Mouse (Mus musculus) myocyte (in vitro differentiated cells): ENCODE measurements around the gene Kctd2. TPM values are rescaled to one million over a fixed set of nuclear protein-coding genes. Genes with fewer than 3 reads are reported as not detected.
"Not testable (repeated sequence)": the region's sequence is repeated elsewhere in the genome, so short reads cannot be mapped to it uniquely, and the experiment has no call there.

Experiments
- H3K27me3 ChIP-seq: one replicate; pipeline ENCODE4 v1.6.1; 2011; ENCODE audit not compliant: control insufficient read depth, insufficient read depth, insufficient read length
- H3K36me3 ChIP-seq: one replicate; pipeline ENCODE4 v1.6.1; 2011; ENCODE audit not compliant: control insufficient read depth, insufficient read depth
- H3K4me2 ChIP-seq: one replicate; pipeline ENCODE4 v1.6.1; 2011; ENCODE audit warnings: low read depth, control low read depth
- H3K4me3 ChIP-seq: one replicate; pipeline ENCODE4 v1.5.1; 2011; ENCODE audit warnings: mild to moderate bottlenecking, control low read depth, moderate library complexity
- H3K79me2 ChIP-seq: one replicate; pipeline ENCODE4 v1.6.1; 2011; ENCODE audit not compliant: control insufficient read depth, insufficient read depth
- H3ac ChIP-seq: one replicate; pipeline ENCODE4 v1.6.1; 2011; ENCODE audit not compliant: control insufficient read depth, insufficient read length
- CEBPB ChIP-seq: IDR thresholded peaks from 2 replicates; pipeline ENCODE4 v1.6.1; 2011; ENCODE audit warnings: mild to moderate bottlenecking, moderate library complexity; ENCODE audit not compliant: poor library complexity, insufficient read depth, severe bottlenecking
- E2F4 ChIP-seq: IDR thresholded peaks from one replicate; pipeline ENCODE4 v1.6.1; 2011; ENCODE audit warnings: mild to moderate bottlenecking, control low read depth, moderate library complexity; ENCODE audit not compliant: insufficient read depth
- MAX ChIP-seq: IDR thresholded peaks from one replicate; pipeline ENCODE4 v1.6.1; 2011; ENCODE audit warnings: low read depth, mild to moderate bottlenecking, control low read depth
- MYOD1 ChIP-seq, 3 experiments: IDR thresholded peaks; one replicate each; pipeline ENCODE4 v1.6.1; 2011; ENCODE audit warnings: control low read depth in 2 of 3, low read depth in 2 of 3, mild to moderate bottlenecking in 2 of 3, moderate library complexity in 1 of 3; ENCODE audit not compliant: insufficient read length in 2 of 3, control insufficient read depth in 1 of 3
- MYOG ChIP-seq, 3 experiments: IDR thresholded peaks; one replicate each; pipeline ENCODE4 v1.6.1; 2011; ENCODE audit warnings: control low read depth in 2 of 3, low read depth in 2 of 3, mild to moderate bottlenecking in 2 of 3; ENCODE audit not compliant: insufficient read length in 2 of 3, control insufficient read depth in 1 of 3, insufficient read depth in 1 of 3
- POLR2A ChIP-seq: IDR thresholded peaks from one replicate; pipeline ENCODE4 v1.6.1; 2011; ENCODE audit warnings: low read depth, mild to moderate bottlenecking, control low read depth, moderate library complexity; ENCODE audit not compliant: insufficient read length
- POLR2AphosphoS2 ChIP-seq: IDR thresholded peaks from one replicate; pipeline ENCODE4 v1.6.1; 2011; ENCODE audit warnings: low read depth, control low read depth; ENCODE audit not compliant: insufficient read length
- REST ChIP-seq: IDR thresholded peaks from one replicate; pipeline ENCODE4 v1.6.1; 2011; ENCODE audit warnings: mild to moderate bottlenecking, control low read depth, moderate library complexity; ENCODE audit not compliant: insufficient read depth, insufficient read length
- SRF ChIP-seq: IDR thresholded peaks from one replicate; pipeline ENCODE4 v1.6.1; 2011; ENCODE audit warnings: low read depth; ENCODE audit not compliant: control insufficient read depth, insufficient read length
- TCF12 ChIP-seq: IDR thresholded peaks from one replicate; pipeline ENCODE4 v1.6.1; 2011; ENCODE audit warnings: mild to moderate bottlenecking, control low read depth; ENCODE audit not compliant: poor library complexity, insufficient read depth, severe bottlenecking
- TCF3 ChIP-seq: IDR thresholded peaks from one replicate; pipeline ENCODE4 v1.6.1; 2011; ENCODE audit warnings: low read depth, control low read depth; ENCODE audit not compliant: insufficient read length
- USF1 ChIP-seq: IDR thresholded peaks from one replicate; pipeline ENCODE4 v1.6.1; 2011; ENCODE audit warnings: low read depth, mild to moderate bottlenecking, control low read depth, moderate library complexity
- polyA plus RNA-seq: library from polyadenylated mRNA; unstranded; fragments of >200 nt; fragmentation: generic; extraction: Trizol; gene quantifications from one replicate; pipeline ENCODE4 v1.2.1, GENCODE M21; 2012; ENCODE audit warnings: missing spikeins

The Kctd2 gene
- polyA plus RNA-seq, 1 experiment: 27.3 TPM

DNA sequence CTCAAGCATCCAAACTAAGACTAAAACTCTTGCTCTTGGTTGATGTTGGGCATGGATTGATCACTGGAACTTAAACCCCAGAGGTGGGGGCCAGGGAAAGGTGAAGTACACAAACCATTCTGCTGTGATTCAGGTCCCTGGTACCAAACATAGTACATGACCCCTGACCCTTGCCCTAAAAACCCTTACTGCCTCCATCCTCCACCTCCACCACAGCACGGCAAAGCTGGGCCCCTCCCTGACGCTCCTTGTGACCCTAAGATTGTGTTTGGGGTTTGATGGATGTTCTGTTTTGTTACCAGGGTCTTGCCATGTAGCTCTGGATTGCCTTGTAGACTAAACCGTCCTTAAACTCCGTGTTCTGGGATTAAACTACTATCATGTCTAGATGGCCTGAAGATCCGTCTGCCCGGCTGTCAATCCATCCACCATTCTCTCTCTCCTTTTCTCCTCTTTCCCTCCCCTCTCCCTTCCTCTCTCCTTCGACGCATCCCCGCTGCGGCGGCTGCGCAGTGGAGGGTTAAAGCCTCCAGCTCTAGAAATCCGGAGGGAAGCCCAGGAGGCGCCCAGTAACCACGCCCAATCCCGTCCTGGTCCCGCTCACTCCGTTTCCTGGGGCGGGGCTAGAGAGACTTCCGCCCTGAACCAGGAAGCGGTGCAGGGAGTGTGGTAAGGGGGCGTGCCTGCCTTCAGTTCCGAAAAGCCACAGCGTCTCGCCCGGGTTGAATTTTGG lies 55.3 kb downstream of the Kctd2 start, which contains the start of gene Armc7:
TSS of gene Armc7 (plus strand) at position 643 of the 733 bp plus-strand sequence.
- H3K79me2 ChIP-seq: no peaks in the 10 kb centered on the region
- no peaks in the 10 kb centered on the region for H3K27me3 ChIP-seq
- TF ChIP-seq MYOG (IDR thresholded peaks at IDR 0.05; ENCODE audit: control insufficient read depth in 1 of 3, insufficient read depth in 1 of 3, insufficient read length in 2 of 3, low read depth in 2 of 3) (no peak), E2F4 (no peak), POLR2AphosphoS2 (peak; percentile 43), MYOD1 (IDR thresholded peaks at IDR 0.05; ENCODE audit: control insufficient read depth in 1 of 3, insufficient read length in 2 of 3, low read depth in 2 of 3) (no peak), POLR2A (peak; percentile 49)
- peak within 1 kb of the TSS; percentile 95 for H3K4me2 ChIP-seq
- H3K4me3 ChIP-seq: peak within 1 kb of the TSS; percentile 73
- peaks cover 4% of the 10 kb centered on the region for H3K36me3 ChIP-seq
- peak within 1 kb of the TSS; percentile 29 for H3ac ChIP-seq

DNA sequence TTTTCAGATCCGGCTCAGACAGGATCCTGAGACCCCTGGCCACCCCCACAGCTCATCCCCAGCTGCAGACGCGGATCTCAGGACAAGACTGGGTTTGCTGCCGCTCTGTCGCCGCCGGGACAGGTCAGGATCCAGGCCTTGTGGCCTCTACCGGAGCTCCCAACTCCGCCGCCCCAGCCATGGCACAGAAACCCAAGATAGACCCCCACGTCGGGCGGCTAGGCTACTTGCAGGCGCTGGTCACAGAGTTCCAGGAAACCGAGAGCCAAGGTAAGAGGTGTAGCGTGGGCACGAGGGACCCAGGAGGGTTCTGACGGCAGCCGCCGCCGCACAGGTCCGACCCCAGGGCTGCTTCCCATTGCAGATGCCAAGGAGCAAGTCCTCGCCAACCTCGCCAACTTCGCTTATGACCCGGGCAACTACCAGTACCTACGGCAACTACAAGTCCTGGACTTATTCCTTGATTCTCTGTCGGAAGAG lies 55.9 kb downstream of the Kctd2 start:
- TF ChIP-seq TCF12: no peak
- no peak for TF ChIP-seq E2F4
- no peak for TF ChIP-seq SRF
- TF ChIP-seq MYOG (IDR thresholded peaks at IDR 0.05; ENCODE audit: control insufficient read depth in 1 of 3, insufficient read depth in 1 of 3, insufficient read length in 2 of 3, low read depth in 2 of 3): no peak
- no peak for TF ChIP-seq MYOD1 (IDR thresholded peaks at IDR 0.05; ENCODE audit: control insufficient read depth in 1 of 3, insufficient read length in 2 of 3, low read depth in 2 of 3)
- TF ChIP-seq POLR2A: no peak
- TF ChIP-seq TCF3: no peak
- TF ChIP-seq USF1: no peak
- no peak for TF ChIP-seq REST
- TF ChIP-seq MAX: no peak
- TF ChIP-seq POLR2AphosphoS2: no peak
- H3K36me3 ChIP-seq: peaks cover 4% of the 10 kb centered on the region
- H3K27me3 ChIP-seq: no peaks in the 10 kb centered on the region
- peak overlapping the region; percentile 29 for H3ac ChIP-seq
- H3K4me3 ChIP-seq: peak overlapping the region; percentile 73
- no peaks in the 10 kb centered on the region for H3K79me2 ChIP-seq
- peak overlapping the region; percentile 65 for H3K4me2 ChIP-seq

DNA sequence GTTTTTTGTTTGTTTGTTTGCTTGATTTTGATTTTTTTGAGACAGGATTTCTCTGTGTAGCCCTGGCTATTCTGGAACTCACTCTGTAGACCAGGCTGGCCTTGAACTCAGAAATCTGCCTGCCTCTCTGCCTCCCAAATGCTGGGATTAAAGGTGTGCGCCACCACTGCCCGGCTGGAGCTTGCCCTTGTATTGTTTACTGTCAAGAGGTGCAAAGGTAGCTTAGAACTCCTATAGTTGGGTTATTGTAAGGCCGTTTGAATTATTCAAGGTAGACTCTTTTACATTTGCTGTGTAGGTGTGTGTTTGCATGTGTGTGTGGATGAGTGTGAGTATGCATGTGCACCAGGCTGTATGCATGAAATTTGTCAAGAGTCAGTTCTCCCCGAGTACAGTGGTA lies 56.7 kb downstream of the Kctd2 start:
- H3K4me2 ChIP-seq: peak overlapping the region; percentile 65
- H3K79me2 ChIP-seq: not testable (repeated sequence)
- peak overlapping the region; percentile 73 for H3K4me3 ChIP-seq

DNA sequence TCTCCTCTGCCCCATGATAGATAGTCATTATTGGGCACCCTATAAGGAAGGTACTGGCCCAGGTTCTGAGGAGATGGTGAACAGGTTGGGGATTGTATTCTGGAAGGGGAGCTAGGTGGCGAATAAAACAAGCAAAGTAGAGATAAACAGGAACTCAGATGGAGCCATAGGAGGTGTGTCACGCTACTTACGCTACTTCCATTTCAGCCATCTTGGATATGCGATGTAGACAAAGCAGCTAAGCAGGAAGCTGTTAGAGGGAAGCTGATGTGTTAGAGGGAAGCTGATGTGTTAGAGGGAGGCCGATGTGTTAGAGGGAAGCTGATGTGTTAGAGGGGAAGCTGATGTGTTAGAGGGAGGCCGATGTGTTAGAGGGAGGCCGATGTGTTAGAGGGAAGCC lies 57.5 kb downstream of the Kctd2 start:
- H3K36me3 ChIP-seq, H3K79me2 ChIP-seq, H3K4me3 ChIP-seq, H3ac ChIP-seq, H3K27me3 ChIP-seq: not testable (repeated sequence)
- peak overlapping the region; percentile 65 for H3K4me2 ChIP-seq

More for the DNA sequence above, 56.7 kb downstream of the Kctd2 start:
- not testable (repeated sequence) for H3K27me3 ChIP-seq, H3ac ChIP-seq, H3K36me3 ChIP-seq

DNA sequence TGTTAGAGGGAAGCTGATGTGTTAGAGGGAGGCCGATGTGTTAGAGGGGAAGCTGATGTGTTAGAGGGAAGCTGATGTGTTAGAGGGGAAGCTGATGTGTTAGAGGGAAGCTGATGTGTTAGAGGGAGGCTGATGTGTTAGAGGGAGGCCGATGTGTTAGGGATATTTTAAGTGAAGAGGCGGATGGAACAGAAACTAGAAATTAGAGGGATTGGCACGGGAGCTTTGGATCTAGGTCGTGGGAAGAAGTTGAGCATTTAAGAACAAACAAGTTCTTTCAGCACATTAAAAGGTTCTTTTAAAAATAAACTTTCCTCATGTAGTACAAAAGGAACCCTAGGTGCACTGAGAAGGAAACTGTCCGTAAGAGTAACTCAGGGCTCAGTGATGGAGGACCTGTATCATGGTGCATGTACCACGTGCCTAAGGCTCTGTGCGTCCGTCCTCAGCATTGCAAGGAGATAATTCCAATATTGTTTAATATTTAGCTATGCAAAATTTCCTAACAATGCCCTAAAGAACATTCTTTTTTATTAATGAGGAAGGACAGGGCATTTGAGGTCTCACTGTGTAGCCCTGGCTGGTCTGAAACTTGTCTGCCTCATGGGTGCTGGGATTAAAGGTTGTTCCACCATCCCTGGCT lies 58.5 kb downstream of the Kctd2 start:
- H3ac ChIP-seq: no peak overlapping the region
- TF ChIP-seq REST: no peak
- no peak for TF ChIP-seq TCF12
- no peak for TF ChIP-seq SRF
- TF ChIP-seq MYOD1 (IDR thresholded peaks at IDR 0.05; ENCODE audit: control insufficient read depth in 1 of 3, insufficient read length in 2 of 3, low read depth in 2 of 3): no peak
- TF ChIP-seq POLR2A: no peak
- TF ChIP-seq TCF3: no peak
- TF ChIP-seq USF1: no peak
- no peak for TF ChIP-seq E2F4
- TF ChIP-seq POLR2AphosphoS2: no peak
- TF ChIP-seq CEBPB: no peak
- TF ChIP-seq MYOG (IDR thresholded peaks at IDR 0.05; ENCODE audit: control insufficient read depth in 1 of 3, insufficient read depth in 1 of 3, insufficient read length in 2 of 3, low read depth in 2 of 3): no peak
- no peak for TF ChIP-seq MAX
- H3K79me2 ChIP-seq: no peaks in the 10 kb centered on the region
- H3K4me2 ChIP-seq: no peak overlapping the region
- peaks cover 4% of the 10 kb centered on the region for H3K36me3 ChIP-seq
- no peak overlapping the region for H3K4me3 ChIP-seq
- no peaks in the 10 kb centered on the region for H3K27me3 ChIP-seq

Other genes starting within 250 kb of the Kctd2 start
- 15.5 TPM for gene Tmem104, start 232.6 kb upstream of the Kctd2 start, polyA plus RNA-seq
- 22.6 TPM for gene Nat9, start 232.3 kb upstream of the Kctd2 start, polyA plus RNA-seq
- gene Grin2c, start 152.9 kb upstream of the Kctd2 start, polyA plus RNA-seq: not detected
- 13.9 TPM for gene Fdxr, start 143.1 kb upstream of the Kctd2 start, polyA plus RNA-seq
- gene Fads6, start 122.5 kb upstream of the Kctd2 start, polyA plus RNA-seq: 0.62 TPM
- gene Otop2, start 113.0 kb upstream of the Kctd2 start, polyA plus RNA-seq: 0.01 TPM
- gene Ush1g, start 98.1 kb upstream of the Kctd2 start, polyA plus RNA-seq: 0.16 TPM
- not detected for gene Otop3, start 85.4 kb upstream of the Kctd2 start, polyA plus RNA-seq
- gene Hid1, start 52.4 kb upstream of the Kctd2 start, polyA plus RNA-seq: 63.1 TPM
- 52.8 TPM for gene Cdr2l, start 38.2 kb upstream of the Kctd2 start, polyA plus RNA-seq
- gene Mrpl58, start 16.4 kb upstream of the Kctd2 start, polyA plus RNA-seq: 201 TPM
- 693 TPM for gene Atp5h, start 166 bp upstream of the Kctd2 start, polyA plus RNA-seq
- gene Trim80, start 20.4 kb downstream of the Kctd2 start, polyA plus RNA-seq: not detected
- 0.10 TPM for gene Slc16a5, start 42.3 kb downstream of the Kctd2 start, polyA plus RNA-seq
- gene Armc7, start 55.5 kb downstream of the Kctd2 start, polyA plus RNA-seq: 6.2 TPM
- 64.0 TPM for gene Nt5c, start 71.7 kb downstream of the Kctd2 start, polyA plus RNA-seq
- 386 TPM for gene Jpt1, start 94.3 kb downstream of the Kctd2 start, polyA plus RNA-seq
- 176 TPM for gene Sumo2, start 116.1 kb downstream of the Kctd2 start, polyA plus RNA-seq
- gene Nup85, start 144.3 kb downstream of the Kctd2 start, polyA plus RNA-seq: 41.1 TPM
- gene Mrps7, start 183.8 kb downstream of the Kctd2 start, polyA plus RNA-seq: 61.5 TPM
- gene Gga3, start 183.9 kb downstream of the Kctd2 start, polyA plus RNA-seq: 16.4 TPM
- 17.5 TPM for gene Mif4gd, start 192.8 kb downstream of the Kctd2 start, polyA plus RNA-seq
- 13.9 TPM for gene Slc25a19, start 208.2 kb downstream of the Kctd2 start, polyA plus RNA-seq